Mouse (Mus musculus) heart, adult 2 months (tissue): Measurements from ENCODE around the gene Gmfg. TPM values are rescaled to one million over a fixed set of nuclear protein-coding genes. Genes with fewer than 3 reads are reported as not detected.

Experiments
- DNase-seq, 2 experiments: peaks; one replicate each; pipeline ENCODE4 v3.0.0; 2021
- H3K27ac ChIP-seq: fragments of 200-600 bp; 2 replicates; pipeline ENCODE4 v1.8.1; 2022
- H3K27me3 ChIP-seq: fragments of 200-500 bp; 2 replicates; pipeline ENCODE4 v1.6.1; 2012; ENCODE audit warnings: mild to moderate bottlenecking, low read length, inconsistent platforms, mixed read lengths; ENCODE audit not compliant: control insufficient read depth, insufficient read depth
- H3K36me3 ChIP-seq: fragments of 200-500 bp; 2 replicates; pipeline ENCODE4 v1.6.1; 2012; ENCODE audit warnings: low read length, inconsistent platforms; ENCODE audit not compliant: control insufficient read depth, insufficient read depth
- H3K4me1 ChIP-seq: fragments of 200-500 bp; 2 replicates; pipeline ENCODE4 v1.6.1; 2011; ENCODE audit warnings: low read length; ENCODE audit not compliant: control insufficient read depth, insufficient read depth
- H3K4me3 ChIP-seq: fragments of 200-600 bp; 2 replicates; pipeline ENCODE4 v1.8.1; 2022
- H3K79me2 ChIP-seq: fragments of 200-500 bp; replicated peaks from 2 replicates; pipeline ENCODE4 v1.6.1; 2012; ENCODE audit warnings: mild to moderate bottlenecking, inconsistent platforms, low read length, moderate library complexity, mixed read lengths; ENCODE audit not compliant: control insufficient read depth, insufficient read depth
- H3K9ac ChIP-seq: fragments of 200-500 bp; 2 replicates; pipeline ENCODE4 v1.6.1; 2012; ENCODE audit warnings: low read depth, mild to moderate bottlenecking, control low read depth, inconsistent platforms, low read length, mixed read lengths
- CTCF ChIP-seq: fragments of 200-600 bp; IDR thresholded peaks from 2 replicates; pipeline ENCODE4 v1.8.1; 2022; ENCODE audit warnings: antibody characterized with exemption, mild to moderate bottlenecking, moderate library complexity
- EP300 ChIP-seq: fragments of 200-500 bp; IDR thresholded peaks from 2 replicates; pipeline ENCODE4 v1.6.1; 2011; ENCODE audit warnings: low read depth, low read length, control low read depth; ENCODE audit not compliant: insufficient read depth
- POLR2A ChIP-seq: fragments of 200-500 bp; IDR thresholded peaks from 2 replicates; pipeline ENCODE4 v1.6.1; 2011; ENCODE audit warnings: mild to moderate bottlenecking, low read depth, low read length, control low read depth; ENCODE audit not compliant: insufficient read depth
- WGBS: fragments of 180-500 bp; shearing (Covaris S2); methylation state at CpG from one replicate; pipeline ENCODE4 v1.1.7; 2018; 5-methylcytosine and 5-hydroxymethylcytosine counted together
- intact Hi-C: fragments of 180-260 bp; cut with DNase I; formaldehyde crosslinking; loops from one replicate; pipeline ENCODE4 v1.15.1; 2025
- polyA plus RNA-seq: library from polyadenylated mRNA; depleted of rRNA; stranded (reverse); fragments of >200 nt; gene quantifications from 2 replicates; pipeline ENCODE4 v1.2.3, GENCODE M21; 2012
- total RNA-seq, 2 experiments: library from RNA; stranded (reverse); gene quantifications; 2 replicates each; pipeline ENCODE4 v1.2.3; 2021

Gmfg gene
- total and polyA plus RNA-seq, 3 experiments: 3.8 to 7.1 (median 5.3) TPM

DNA sequence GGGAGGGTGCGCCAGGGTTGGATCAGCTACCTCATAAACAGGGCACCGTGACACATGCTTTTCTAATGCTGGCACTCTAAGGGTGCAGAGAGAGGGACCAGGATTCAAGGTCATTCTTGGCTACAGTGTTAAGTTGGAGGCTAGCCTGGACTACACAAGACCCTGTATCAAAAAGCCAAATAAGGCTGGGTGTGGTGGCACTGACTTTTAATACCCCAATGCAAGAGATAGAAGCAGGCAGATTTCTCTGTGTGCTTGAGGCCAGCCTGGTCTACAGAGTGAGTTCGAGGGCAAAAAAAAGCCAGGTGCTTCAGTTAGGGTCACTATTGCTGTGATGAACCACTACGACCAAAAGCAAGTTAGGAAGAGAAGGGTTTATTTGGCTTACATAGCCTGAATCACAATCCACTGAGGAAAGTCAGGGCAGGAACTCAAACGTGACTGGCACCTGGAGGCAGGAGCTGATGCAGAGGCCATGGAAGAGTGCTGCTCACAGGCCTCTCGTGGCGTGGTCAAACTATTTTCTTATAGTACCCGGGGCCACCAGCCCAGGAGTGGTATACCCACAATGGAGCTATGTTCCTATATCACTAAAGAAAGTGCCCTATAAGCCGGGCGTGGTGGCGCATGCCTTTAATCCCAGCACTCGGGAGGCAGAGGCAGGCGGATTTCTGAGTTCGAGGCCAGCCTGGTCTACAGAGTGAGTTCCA is 4.7 kb downstream of the Gmfg start:
- H3K9ac ChIP-seq: no peak overlapping the region; the same call in 1 of the 2 replicates
- intact Hi-C loops: no loop called here
- no peak overlapping the region for H3K4me3 ChIP-seq
- H3K27me3 ChIP-seq: no peaks in the 10 kb centered on the region
- H3K36me3 ChIP-seq: no peaks in the 10 kb centered on the region
- 86% methylated on average over 14 of the region's 14 CpGs for WGBS
- DNase-seq: no peak
- no peaks in the 10 kb centered on the region; the same call in none of the 2 replicates for H3K4me1 ChIP-seq
- H3K79me2 ChIP-seq: no peaks in the 10 kb centered on the region
- peak overlapping the region; percentile 17; the same call in 1 of the 2 replicates for H3K27ac ChIP-seq
- TF ChIP-seq POLR2A: no peak
- no peak for TF ChIP-seq EP300
- no peak for TF ChIP-seq CTCF

DNA sequence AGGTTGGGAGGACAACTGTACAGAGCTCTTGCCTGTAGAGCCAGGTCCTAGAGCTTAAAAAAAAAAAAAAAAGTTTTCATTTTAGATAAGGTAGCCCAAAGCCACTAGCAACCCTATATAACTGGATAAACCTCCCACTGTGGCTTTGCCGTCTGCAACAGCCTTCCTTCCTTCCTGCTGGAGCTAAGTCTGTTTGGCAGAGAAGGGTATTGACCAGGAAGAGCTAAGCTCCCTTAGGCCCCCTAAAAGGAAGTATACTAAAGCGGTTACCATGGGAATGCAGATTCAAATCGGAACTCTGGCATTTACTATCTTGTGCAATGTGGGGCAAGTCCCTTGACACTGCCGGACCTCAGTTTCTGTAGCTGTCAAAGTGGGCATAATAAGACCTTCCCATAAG is 5.4 kb downstream of the Gmfg start:
- Histone ChIP-seq H3K27ac (no peak overlapping the region), H3K36me3 (no peaks in the 10 kb centered on the region), H3K9ac (no peak overlapping the region), H3K27me3 (no peaks in the 10 kb centered on the region), H3K4me1 (no peaks in the 10 kb centered on the region; the same call in 1 of the 2 replicates), H3K4me3 (no peak overlapping the region), H3K79me2 (no peaks in the 10 kb centered on the region)
- intact Hi-C loops: no loop called here
- DNase-seq: peak in 1 of 2 experiments; percentile 45
- no peak for TF ChIP-seq CTCF
- TF ChIP-seq POLR2A: no peak
- no peak for TF ChIP-seq EP300
- WGBS: 23% methylated on average over 4 of the region's 4 CpGs

DNA sequence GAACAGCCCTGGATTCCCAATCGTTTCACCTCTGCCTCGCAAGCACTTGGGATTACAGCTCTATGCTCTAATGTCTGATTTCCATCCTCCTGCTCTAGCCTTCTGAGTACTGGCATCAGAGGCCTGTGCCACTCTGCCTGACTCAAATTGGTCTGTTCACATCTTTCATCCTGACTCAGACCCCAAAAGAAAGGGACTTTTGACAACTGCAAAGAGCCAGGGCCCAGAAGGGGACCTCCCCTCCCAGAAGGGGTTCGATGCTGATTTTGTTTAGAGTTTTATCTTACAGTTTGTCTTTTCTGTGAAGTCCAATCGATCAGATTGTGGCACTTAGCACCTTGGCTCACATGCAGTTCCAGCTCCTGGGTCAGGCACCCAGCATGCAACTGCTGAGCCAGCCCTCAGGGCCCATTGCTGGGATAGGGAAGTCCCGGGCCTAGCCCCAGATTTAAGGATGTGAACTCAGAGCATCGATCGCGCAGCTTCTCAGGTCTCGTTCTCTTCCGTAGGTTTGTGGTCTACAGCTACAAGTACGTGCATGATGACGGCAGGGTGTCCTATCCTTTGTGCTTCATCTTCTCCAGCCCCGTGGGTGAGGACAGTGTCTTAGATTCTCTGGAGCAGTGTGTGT is 7.2 kb downstream of the Gmfg start:
- no peaks in the 10 kb centered on the region for H3K27me3 ChIP-seq
- no peaks in the 10 kb centered on the region for H3K36me3 ChIP-seq
- H3K79me2 ChIP-seq: no peaks in the 10 kb centered on the region
- intact Hi-C loops: no loop called here
- TF ChIP-seq POLR2A (no peak), CTCF (no peak), EP300 (no peak)
- H3K9ac ChIP-seq: no peak overlapping the region
- H3K4me1 ChIP-seq: no peaks in the 10 kb centered on the region; the same call in 1 of the 2 replicates
- no peak overlapping the region for H3K4me3 ChIP-seq
- H3K27ac ChIP-seq: no peak overlapping the region
- 77% methylated on average over 13 of the region's 13 CpGs for WGBS
- peak in 1 of 2 experiments; percentile 32 for DNase-seq

DNA sequence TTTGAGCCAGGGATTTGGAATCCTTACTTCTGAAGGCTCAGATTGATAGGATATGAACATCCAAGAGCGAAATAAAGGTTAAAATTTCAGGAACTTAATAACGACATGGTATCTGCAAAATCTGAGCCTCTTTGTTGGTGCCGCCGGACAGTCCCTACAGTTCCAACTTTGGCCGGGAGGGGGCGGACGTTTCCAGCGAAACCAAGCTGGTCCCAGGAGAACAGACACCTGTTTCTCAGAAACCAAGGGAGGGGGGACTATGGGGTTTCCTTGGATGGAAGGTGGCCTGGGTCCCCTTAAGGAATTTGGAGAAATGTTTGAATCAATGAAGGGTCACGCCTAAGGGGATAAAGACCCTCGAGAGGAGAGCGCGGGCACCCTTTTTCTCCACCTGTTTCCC is 9.2 kb downstream of the Gmfg start:
- H3K27me3 ChIP-seq: no peaks in the 10 kb centered on the region
- TF ChIP-seq CTCF: peak; percentile 80
- TF ChIP-seq EP300: 0 out of 2 replicates have a peak, but pooled peaks have one; percentile 17
- TF ChIP-seq POLR2A: no peak
- H3K9ac ChIP-seq: no peak overlapping the region
- 14% methylated on average over 12 of the region's 12 CpGs for WGBS
- no peak overlapping the region for H3K4me3 ChIP-seq
- H3K27ac ChIP-seq: no peak overlapping the region
- intact Hi-C loops: loop anchor here (1.0 kb wide), 3 partner anchors 82 to 155 kb away; no protein-coding TSS in a partner anchor
- H3K4me1 ChIP-seq: no peaks in the 10 kb centered on the region
- H3K79me2 ChIP-seq: no peaks in the 10 kb centered on the region
- no peaks in the 10 kb centered on the region for H3K36me3 ChIP-seq
- peak; percentile 65 to 89 for DNase-seq

DNA sequence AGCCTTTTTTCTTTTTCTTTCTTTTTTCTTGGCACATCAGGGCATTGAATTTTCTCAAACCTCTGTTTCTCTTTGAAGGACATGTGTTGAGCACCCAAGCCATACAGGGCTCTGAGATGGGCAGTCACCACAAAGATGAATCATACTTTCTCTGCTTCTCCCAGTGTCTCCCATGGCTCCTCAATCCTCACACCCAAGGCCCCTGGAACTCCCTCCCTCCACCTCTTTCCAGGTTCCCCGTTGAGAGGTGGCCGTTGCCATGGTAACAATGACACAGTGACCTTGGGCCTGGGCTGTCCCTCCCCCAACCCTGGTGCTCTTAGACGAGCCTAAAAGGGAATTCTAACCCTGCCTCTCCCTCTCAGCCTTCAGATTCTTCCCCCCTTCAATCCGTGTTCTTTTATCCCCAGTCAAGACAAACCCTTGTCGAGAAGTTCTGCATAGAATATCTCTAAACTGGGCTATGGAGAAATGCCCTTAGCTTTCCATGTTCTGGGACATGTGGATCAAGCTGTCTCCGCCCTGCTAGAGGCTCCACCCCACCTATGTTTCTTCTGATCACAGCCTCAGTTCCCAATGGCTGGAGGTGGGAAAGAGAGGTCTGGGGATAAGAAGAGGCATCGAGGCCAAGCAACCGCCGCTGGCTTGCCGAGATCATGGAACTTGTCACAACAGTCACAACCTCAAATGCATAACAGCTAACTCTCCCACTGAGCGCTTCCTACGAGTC is 10.0 kb downstream of the Gmfg start:
- TF ChIP-seq EP300: no peak
- no peak for TF ChIP-seq POLR2A
- no peak for TF ChIP-seq CTCF
- Histone ChIP-seq H3K4me3 (no peak overlapping the region), H3K79me2 (no peaks in the 10 kb centered on the region), H3K27ac (no peak overlapping the region), H3K9ac (no peak overlapping the region), H3K4me1 (no peaks in the 10 kb centered on the region), H3K36me3 (no peaks in the 10 kb centered on the region), H3K27me3 (no peaks in the 10 kb centered on the region)
- WGBS: 46% methylated on average over 12 of the region's 12 CpGs
- DNase-seq: no peak
- intact Hi-C loops: no loop called here
